Mouse (Mus musculus) lung, embryonic 16.5 days (tissue): ENCODE results near the gene Nudt3. TPM values are rescaled to one million over a fixed set of nuclear protein-coding genes. Genes with fewer than 3 reads are reported as not detected.

Experiments used
- ATAC-seq: fragments of 200-750 bp; cut with Nextera tagmentation; 2 replicates; pipeline ENCODE4 v1.8.0; 2017; ENCODE audit warnings: low read depth, mild to moderate bottlenecking, moderate library complexity
- H3K27ac ChIP-seq: fragments of 300-500 bp; sonication (generic); 2 replicates; pipeline ENCODE4 v1.5.1; 2014; ENCODE audit warnings: mild to moderate bottlenecking, control low read depth, low read length
- H3K27me3 ChIP-seq: fragments of 300-500 bp; sonication (generic); 2 replicates; pipeline ENCODE4 v1.6.1; 2014; ENCODE audit warnings: low read depth, low read length, mixed read lengths; ENCODE audit not compliant: control insufficient read depth, insufficient read depth
- H3K36me3 ChIP-seq: fragments of 300-500 bp; sonication (generic); 2 replicates; pipeline ENCODE4 v1.6.1; 2014; ENCODE audit warnings: low read length; ENCODE audit not compliant: control insufficient read depth, insufficient read depth
- H3K4me1 ChIP-seq: fragments of 300-500 bp; sonication (generic); replicated peaks from 2 replicates; pipeline ENCODE4 v1.6.1; 2014; ENCODE audit warnings: low read length, mixed read lengths; ENCODE audit not compliant: control insufficient read depth, insufficient read depth
- H3K4me2 ChIP-seq: fragments of 300-500 bp; sonication (generic); 2 replicates; pipeline ENCODE4 v1.6.1; 2014; ENCODE audit warnings: low read depth, low read length, control low read depth
- H3K4me3 ChIP-seq: fragments of 300-500 bp; sonication (generic); 2 replicates; pipeline ENCODE4 v1.5.1; 2014; ENCODE audit warnings: mild to moderate bottlenecking, low read length, control low read depth
- H3K9ac ChIP-seq: fragments of 300-500 bp; sonication (generic); 2 replicates; pipeline ENCODE4 v1.6.1; 2014; ENCODE audit warnings: low read length, control low read depth
- H3K9me3 ChIP-seq: fragments of 300-500 bp; sonication (generic); 2 replicates; pipeline ENCODE4 v1.6.1; 2016; ENCODE audit warnings: low read length; ENCODE audit not compliant: control insufficient read depth
- WGBS: fragments of 180-500 bp; shearing (Covaris S2); extraction: QIAGEN DNeasy Blood & Tissue Kit; methylation state at CpG from one replicate; pipeline ENCODE4 v1.1.7; 2014; 5-methylcytosine and 5-hydroxymethylcytosine counted together
- polyA plus RNA-seq: library from polyadenylated mRNA; unstranded; fragments of >200 nt; fragmentation: Nextera tagmentation; extraction: Ambion mirVana; gene quantifications from 2 replicates; pipeline ENCODE4 v1.2.1, GENCODE M21; 2015

Gene Nudt3
- polyA plus RNA-seq, 1 experiment from 2014 or later: 73.6 TPM

- Histone ChIP-seq H3K27me3 (no peaks in the 10 kb centered on the region), H3K4me3 (no peak overlapping the region), H3K36me3 (peaks cover 8% of the 10 kb centered on the region), H3K9ac (no peak overlapping the region), H3K27ac (no peak overlapping the region), H3K9me3 (no peaks in the 10 kb centered on the region), H3K4me2 (no peak overlapping the region), H3K4me1 (peaks cover 16% of the 10 kb centered on the region)
- WGBS: 44% methylated on average over 7 of the region's 7 CpGs
- no peak for ATAC-seq
Observed at GRCm38 (mm10) chr17:27625455-27626251, 2.4 kb upstream of the Nudt3 start.

GRCm38 (mm10) chr17:27622611-27623359 is 510 bp downstream of the Nudt3 start:
- Histone ChIP-seq H3K4me2 (peak overlapping the region; percentile 70), H3K9ac (peak overlapping the region; percentile 98), H3K27me3 (no peaks in the 10 kb centered on the region), H3K9me3 (no peaks in the 10 kb centered on the region), H3K27ac (peak overlapping the region; percentile 91), H3K36me3 (peaks cover 1% of the 10 kb centered on the region; the same call in 1 of the 2 replicates), H3K4me1 (peaks cover 19% of the 10 kb centered on the region), H3K4me3 (peak overlapping the region; percentile 89)
- WGBS: under 1% methylated on average over 54 of the region's 80 CpGs
- ATAC-seq: peak; percentile 76

- Histone ChIP-seq H3K9ac (peak overlapping the region; percentile 98), H3K4me3 (peak overlapping the region; percentile 89), H3K27me3 (no peaks in the 10 kb centered on the region), H3K27ac (peak overlapping the region; percentile 91), H3K36me3 (peaks cover 2% of the 10 kb centered on the region; the same call in 1 of the 2 replicates), H3K4me2 (peak overlapping the region; percentile 70), H3K9me3 (no peaks in the 10 kb centered on the region), H3K4me1 (peaks cover 19% of the 10 kb centered on the region)
- WGBS: 2% methylated on average over 23 of the region's 23 CpGs
- ATAC-seq: no peak
Observed at GRCm38 (mm10) chr17:27621705-27622531, 1.4 kb downstream of the Nudt3 start.

- peaks cover 2% of the 10 kb centered on the region; the same call in 1 of the 2 replicates for H3K36me3 ChIP-seq
- H3K4me3 ChIP-seq: peak overlapping the region; percentile 89
- H3K9me3 ChIP-seq: no peaks in the 10 kb centered on the region
- 38% methylated on average over 8 of the region's 8 CpGs for WGBS
- no peak overlapping the region; the same call in 1 of the 2 replicates for H3K27ac ChIP-seq
- H3K27me3 ChIP-seq: no peaks in the 10 kb centered on the region
- H3K9ac ChIP-seq: peak overlapping the region; percentile 98
- H3K4me2 ChIP-seq: peak overlapping the region; percentile 70
- peaks cover 19% of the 10 kb centered on the region for H3K4me1 ChIP-seq
- ATAC-seq: no peak
Observed at GRCm38 (mm10) chr17:27621161-27621560, 2.1 kb downstream of the Nudt3 start.

GRCm38 (mm10) chr17:27615388-27615787 is 7.9 kb downstream of the Nudt3 start:
- Histone ChIP-seq H3K9me3 (no peaks in the 10 kb centered on the region), H3K4me1 (peaks cover 6% of the 10 kb centered on the region), H3K36me3 (peaks cover 2% of the 10 kb centered on the region; the same call in 1 of the 2 replicates), H3K4me3 (no peak overlapping the region), H3K27me3 (no peaks in the 10 kb centered on the region), H3K27ac (no peak overlapping the region), H3K9ac (no peak overlapping the region), H3K4me2 (no peak overlapping the region)
- WGBS: 71% methylated on average over 7 of the region's 7 CpGs
- ATAC-seq: no peak

- Histone ChIP-seq H3K4me3 (no peak overlapping the region), H3K9ac (no peak overlapping the region), H3K36me3 (peaks cover 5% of the 10 kb centered on the region), H3K9me3 (no peaks in the 10 kb centered on the region), H3K4me2 (no peak overlapping the region), H3K4me1 (peaks cover 6% of the 10 kb centered on the region; the same call in 1 of the 2 replicates), H3K27me3 (no peaks in the 10 kb centered on the region), H3K27ac (no peak overlapping the region)
- ATAC-seq: no peak
- WGBS: 80% methylated on average over 4 of the region's 4 CpGs
Observed at GRCm38 (mm10) chr17:27613016-27613415, 10.3 kb downstream of the Nudt3 start.

DNA sequence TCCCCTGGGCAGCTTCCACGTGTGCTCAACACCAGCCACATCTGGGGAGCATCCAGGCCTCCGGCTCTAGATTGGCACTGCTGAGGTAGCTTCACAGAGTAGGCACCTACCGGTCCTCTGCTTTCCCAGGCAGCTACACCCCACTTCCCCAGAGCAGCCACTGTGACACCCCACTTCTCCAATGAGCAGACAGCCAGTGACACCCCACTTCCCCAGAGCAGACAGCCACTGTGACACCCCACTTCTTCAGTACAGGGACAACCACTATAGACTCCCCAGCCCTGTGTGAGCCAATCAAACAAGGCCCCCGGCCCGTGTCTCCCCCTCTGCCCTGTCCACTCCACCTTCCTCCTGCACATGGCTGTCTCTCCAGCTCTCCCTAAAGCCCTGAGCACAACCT is 11.3 kb downstream of the Nudt3 start:
- no peak overlapping the region for H3K9ac ChIP-seq
- no peaks in the 10 kb centered on the region for H3K9me3 ChIP-seq
- no peak overlapping the region for H3K4me3 ChIP-seq
- no peaks in the 10 kb centered on the region for H3K27me3 ChIP-seq
- H3K27ac ChIP-seq: no peak overlapping the region
- ATAC-seq: no peak
- peaks cover 6% of the 10 kb centered on the region; the same call in 1 of the 2 replicates for H3K4me1 ChIP-seq
- WGBS: 73% methylated on average over 5 of the region's 5 CpGs
- peaks cover 3% of the 10 kb centered on the region; the same call in 1 of the 2 replicates for H3K36me3 ChIP-seq
- H3K4me2 ChIP-seq: no peak overlapping the region

- Histone ChIP-seq H3K9me3 (no peaks in the 10 kb centered on the region), H3K27ac (no peak overlapping the region), H3K4me1 (peaks cover 6% of the 10 kb centered on the region; the same call in 1 of the 2 replicates), H3K9ac (no peak overlapping the region), H3K36me3 (peaks cover 3% of the 10 kb centered on the region; the same call in 1 of the 2 replicates), H3K4me2 (no peak overlapping the region), H3K4me3 (no peak overlapping the region), H3K27me3 (no peaks in the 10 kb centered on the region)
- WGBS: 43% methylated on average over 3 of the region's 3 CpGs
- no peak for ATAC-seq
Observed at GRCm38 (mm10) chr17:27611519-27611884, 11.8 kb downstream of the Nudt3 start.
